Comparison of ENCODE assay signal across 9 mouse cellular contexts in the genomic region with DNA sequence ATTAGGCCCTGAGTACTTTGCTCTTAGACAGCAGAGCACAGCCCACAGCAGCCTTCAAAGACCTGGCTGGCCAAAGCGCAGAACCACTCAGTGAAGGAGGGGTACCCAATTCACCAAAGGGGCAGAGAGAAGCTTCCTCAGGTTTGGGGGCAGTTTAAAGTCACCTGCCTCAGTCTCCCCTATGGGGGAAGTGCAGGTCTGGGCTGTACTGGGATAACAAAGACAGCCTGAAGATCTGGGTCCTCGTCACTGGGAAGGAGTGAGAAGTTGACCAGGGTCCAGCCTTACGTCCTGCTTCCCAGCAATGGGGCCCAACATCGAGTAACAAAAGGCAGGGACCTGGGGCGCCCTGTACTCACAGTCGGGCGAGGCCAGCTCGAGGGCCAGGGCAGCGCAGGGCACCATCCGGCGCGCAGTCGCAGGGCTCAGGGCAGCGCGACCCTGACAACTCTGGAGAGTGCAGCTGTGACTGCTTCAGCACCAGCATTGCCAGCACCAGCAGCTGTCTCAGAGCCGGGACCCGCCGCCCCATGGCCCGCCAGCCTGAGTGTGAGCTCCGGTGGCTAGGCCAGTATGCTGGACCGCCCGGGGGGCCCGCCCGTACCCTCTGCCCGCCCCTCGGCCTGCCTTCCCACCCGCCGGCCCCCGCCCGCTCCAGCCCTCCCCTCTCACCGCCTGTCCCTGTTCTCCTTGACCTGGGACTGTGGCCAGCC. TPM values are rescaled to one million over a fixed set of nuclear protein-coding genes. Genes with fewer than 3 reads are reported as not detected.
DNase-seq lines count a peak whose midpoint lies in the region; ATAC-seq and TF ChIP-seq lines count a peak whose summit lies in the region.
"Had no signal": no experiment of that assay in that cellular context is flagged by ENCODE, and none has a peak within 500 bp of the region (broad histone marks: within the 10 kb centered on the region; RNA-seq: fewer than 3 reads in every experiment).

A gene (minus strand): TSS at position 551 of the 713 bp plus-strand sequence.

- H3K9me3 ChIP-seq in kidney, postnatal 0 days (replicated peaks; ENCODE audit: low read length): no peaks in the 10 kb centered on the region
- no peaks in the 10 kb centered on the region for H3K9me3 ChIP-seq in hindbrain, embryonic 11.5 days (ENCODE audit: control insufficient read depth, low read length)
- H3K9me3 ChIP-seq in midbrain, embryonic 14.5 days (ENCODE audit: control insufficient read depth, low read length): no peaks in the 10 kb centered on the region

- H3K27ac ChIP-seq in kidney, postnatal 0 days: no peak within 1 kb of the TSS
- H3K27ac ChIP-seq in hindbrain, embryonic 11.5 days (ENCODE audit: low read depth, low read length): no peak within 1 kb of the TSS
- no peak within 1 kb of the TSS for H3K27ac ChIP-seq in midbrain, embryonic 14.5 days (replicated peaks; ENCODE audit: low read depth, low read length)

- no peaks in the 10 kb centered on the region for H3K36me3 ChIP-seq in kidney, postnatal 0 days (ENCODE audit: insufficient read depth, low read length)
- no peaks in the 10 kb centered on the region for H3K36me3 ChIP-seq in hindbrain, embryonic 11.5 days (ENCODE audit: control insufficient read depth, insufficient read depth, low read length)
- no peaks in the 10 kb centered on the region for H3K36me3 ChIP-seq in midbrain, embryonic 14.5 days (ENCODE audit: control insufficient read depth, insufficient read depth, low read length)

- no peaks in the 10 kb centered on the region for H3K27me3 ChIP-seq in kidney, postnatal 0 days (ENCODE audit: insufficient read depth, low read length)
- H3K27me3 ChIP-seq in hindbrain, embryonic 11.5 days (ENCODE audit: control insufficient read depth, insufficient read depth, low read length): no peaks in the 10 kb centered on the region
- H3K27me3 ChIP-seq in midbrain, embryonic 14.5 days (ENCODE audit: control insufficient read depth, insufficient read depth, low read length): 0 out of 2 replicates have a peak, but pooled peaks cover 4% of the 10 kb centered on the region

- H3K4me1 ChIP-seq in kidney, postnatal 0 days (replicated peaks; ENCODE audit: insufficient read depth, low read length): no peaks in the 10 kb centered on the region
- no peaks in the 10 kb centered on the region for H3K4me1 ChIP-seq in hindbrain, embryonic 11.5 days (replicated peaks; ENCODE audit: control insufficient read depth, insufficient read depth, low read length)
- H3K4me1 ChIP-seq in midbrain, embryonic 14.5 days (ENCODE audit: control insufficient read depth, insufficient read depth, low read length): peaks cover 18% of the 10 kb centered on the region; the same call in 1 of the 2 replicates

- 0 out of 2 replicates have a peak within 1 kb of the TSS, but pooled peaks have one; percentile 17 for H3K4me3 ChIP-seq in kidney, postnatal 0 days (replicated peaks; ENCODE audit: low read depth, low read length)
- no peak within 1 kb of the TSS for H3K4me3 ChIP-seq in hindbrain, embryonic 11.5 days (ENCODE audit: low read depth, low read length)
- H3K4me3 ChIP-seq in midbrain, embryonic 14.5 days (replicated peaks; ENCODE audit: low read depth, low read length): peak within 1 kb of the TSS; percentile 14; the same call in 1 of the 2 replicates

- peak; percentile 76 for ATAC-seq in kidney, postnatal 0 days (replicated peaks; ENCODE audit: low FRiP score, low read depth)
- peak; percentile 75 for ATAC-seq in hindbrain, embryonic 11.5 days (ENCODE audit: low FRiP score)
- peak; percentile 49 for ATAC-seq in midbrain, embryonic 14.5 days (ENCODE audit: low FRiP score, low TSS enrichment)
- ATAC-seq in CD4-positive, CD25-positive, alpha-beta regulatory T cell, adult 4 months: no peak

- 12% methylated on average over 31 of the region's 31 CpGs for WGBS in kidney, postnatal 0 days
- WGBS in hindbrain, embryonic 11.5 days: 18% methylated on average over 27 of the region's 31 CpGs
- 21% methylated on average over 31 of the region's 31 CpGs for WGBS in midbrain, embryonic 14.5 days

- peak; percentile 7 for DNase-seq in kidney, postnatal 0 days (ENCODE audit: low spot score)
- DNase-seq in kidney, adult 9 months: no peak
- DNase-seq in embryo, embryonic 9.5 days (ENCODE audit: extremely low spot score): peak; percentile 28
- peak; percentile 39 for DNase-seq in hindbrain, embryonic 11.5 days (ENCODE audit: low spot score)
- DNase-seq in midbrain, embryonic 14.5 days: peak; percentile 44
- no peak for DNase-seq in frontal cortex, postnatal 10 days (ENCODE audit: low spot score in 2 of 2)
- DNase-seq in T-cell, adult 2 months (ENCODE audit: low spot score): no peak

- TF ChIP-seq CTCF in kidney, postnatal 0 days (IDR thresholded peaks at IDR 0.05; ENCODE audit: low read depth): no peak

- H3K4me2 ChIP-seq in kidney, postnatal 0 days (ENCODE audit: low read length): peak within 1 kb of the TSS; percentile 44
- H3K4me2 ChIP-seq in hindbrain, embryonic 11.5 days (replicated peaks; ENCODE audit: low read depth, low read length): peak within 1 kb of the TSS; percentile 30
- H3K4me2 ChIP-seq in midbrain, embryonic 14.5 days (ENCODE audit: low read length): peak within 1 kb of the TSS; percentile 47

- no peak within 1 kb of the TSS for H3K9ac ChIP-seq in kidney, postnatal 0 days (ENCODE audit: low read depth, low read length)
- H3K9ac ChIP-seq in hindbrain, embryonic 11.5 days (ENCODE audit: low read depth, low read length): peak within 1 kb of the TSS; percentile 2
- no peak within 1 kb of the TSS for H3K9ac ChIP-seq in midbrain, embryonic 14.5 days (replicated peaks; ENCODE audit: low read length)

RNA-seq across cellular contexts. Expression of the gene that starts here (rescaled TPM):
- 0.14 and 0.15 TPM in 2 replicates for polyA plus RNA-seq in kidney, postnatal 0 days (2015; fragmentation: Nextera tagmentation; extraction: Ambion mirVana)
- 0.69 and 1.0 TPM in 2 replicates for polyA plus RNA-seq in hindbrain, embryonic 11.5 days (2014; fragmentation: Nextera tagmentation; extraction: Ambion mirVana)
- 1.1 TPM in 2 replicates for polyA plus RNA-seq in midbrain, embryonic 14.5 days (2014; fragmentation: Nextera tagmentation; extraction: Ambion mirVana)
- not detected for polyA plus RNA-seq in CD4-positive, CD25-positive, alpha-beta regulatory T cell, adult 4 months (2017; shearing (Covaris generic))
- polyA plus RNA-seq: large intestine, adult 2 months had no signal

Comparison
In these comparisons a context has a peak if more than half of its experiments do, and no peak if none do; other contexts are left out.
1. Peak in DNase-seq, ATAC-seq, H3K4me3 ChIP-seq and H3K4me2 ChIP-seq in kidney, postnatal 0 days; RNA of the gene not detected or under 1 TPM.
2. DNase-seq: peak in embryo, embryonic 9.5 days (single experiment), hindbrain, embryonic 11.5 days (single experiment) and midbrain, embryonic 14.5 days (single experiment); none in kidney, adult 9 months (single experiment), frontal cortex, postnatal 10 days (0 of 2) and T-cell, adult 2 months (single experiment).
3. Peak in every context shown above with its lines, with median percentiles within 50 percentile points of each other: H3K4me2 ChIP-seq.